Mouse (Mus musculus) liver, adult 2 months (tissue): ENCODE measurements around the gene Evx1. TPM values are rescaled to one million over a fixed set of nuclear protein-coding genes. Genes with fewer than 3 reads are reported as not detected.

ENCODE experiments used
- DNase-seq: peaks from one replicate; pipeline ENCODE4 v3.0.0-alpha.2; 2011; ENCODE audit warnings: low read depth, low spot score; ENCODE audit errors: extremely low read depth
- H3K27ac ChIP-seq: fragments of 200-500 bp; replicated peaks from 2 replicates; pipeline ENCODE4 v1.5.1; 2012; ENCODE audit warnings: low read depth, mild to moderate bottlenecking, control low read depth, inconsistent platforms, low read length; ENCODE audit not compliant: insufficient read depth
- H3K27me3 ChIP-seq: fragments of 200-500 bp; 2 replicates; pipeline ENCODE4 v1.6.1; 2012; ENCODE audit warnings: mild to moderate bottlenecking, moderate library complexity, low read length, inconsistent platforms; ENCODE audit not compliant: control insufficient read depth, insufficient read depth
- H3K36me3 ChIP-seq: fragments of 200-500 bp; 2 replicates; pipeline ENCODE4 v1.6.1; 2012; ENCODE audit warnings: low read length, inconsistent platforms; ENCODE audit not compliant: control insufficient read depth, insufficient read depth
- H3K4me1 ChIP-seq: fragments of 200-500 bp; 2 replicates; pipeline ENCODE4 v1.6.1; 2011; ENCODE audit warnings: low read length; ENCODE audit not compliant: control insufficient read depth, insufficient read depth
- H3K4me3 ChIP-seq: fragments of 200-500 bp; 2 replicates; pipeline ENCODE4 v1.5.1; 2011; ENCODE audit warnings: low read depth, mild to moderate bottlenecking, control low read depth, low read length, moderate library complexity; ENCODE audit not compliant: insufficient read depth
- H3K79me2 ChIP-seq: fragments of 200-500 bp; 2 replicates; pipeline ENCODE4 v1.6.1; 2012; ENCODE audit warnings: inconsistent platforms, mild to moderate bottlenecking, low read length, moderate library complexity; ENCODE audit not compliant: control insufficient read depth, insufficient read depth
- H3K9ac ChIP-seq: fragments of 200-500 bp; 2 replicates; pipeline ENCODE4 v1.6.1; 2012; ENCODE audit warnings: low read depth, mild to moderate bottlenecking, control low read depth, inconsistent platforms, low read length
- CTCF ChIP-seq: fragments of 200-500 bp; IDR thresholded peaks from 2 replicates; pipeline ENCODE4 v1.5.1; 2011; ENCODE audit warnings: low read depth, low read length, control low read depth
- POLR2A ChIP-seq: fragments of 200-500 bp; IDR thresholded peaks from 2 replicates; pipeline ENCODE4 v1.6.1; 2011; ENCODE audit warnings: low read length, control low read depth; ENCODE audit not compliant: insufficient read depth; ENCODE audit errors: extremely low read depth
- WGBS: fragments of 180-500 bp; shearing (Covaris S2); methylation state at CpG from one replicate; pipeline ENCODE4 v1.1.7; 2018; 5-methylcytosine and 5-hydroxymethylcytosine counted together
- polyA plus RNA-seq: library from polyadenylated mRNA; depleted of rRNA; stranded (reverse); fragments of >200 nt; gene quantifications from 2 replicates; pipeline ENCODE4 v1.2.3, GENCODE M21; 2012
- total RNA-seq: library from RNA; depleted of rRNA; stranded (reverse); fragments of >200 nt; gene quantifications from 2 replicates; pipeline ENCODE4 v1.2.3, GENCODE M21; 2014

Evx1 gene
- total and polyA plus RNA-seq, 2 experiments, result not detected

- DNase-seq, result no peak
- Histone ChIP-seq H3K9ac (no peak overlapping the region), H3K27ac (no peak overlapping the region), H3K79me2 (no peaks in the 10 kb centered on the region), H3K27me3 (peaks cover 50% of the 10 kb centered on the region), H3K4me1 (no peaks in the 10 kb centered on the region), H3K36me3 (no peaks in the 10 kb centered on the region), H3K4me3 (no peak overlapping the region)
- 3% methylated on average over 78 of the region's 81 CpGs for WGBS
- TF ChIP-seq POLR2A (no peak), CTCF (no peak)
These were observed 3.3 kb downstream of the Evx1 start for GRCm38 (mm10) chr6:52316413-52317184.

GRCm38 (mm10) chr6:52317461-52318180, 4.3 kb downstream of the Evx1 start:
- 20% methylated on average over 14 of the region's 14 CpGs for WGBS
- H3K27ac ChIP-seq, result no peak overlapping the region
- H3K79me2 ChIP-seq, result no peaks in the 10 kb centered on the region
- H3K4me1 ChIP-seq, result no peaks in the 10 kb centered on the region
- H3K36me3 ChIP-seq, result no peaks in the 10 kb centered on the region
- no peak overlapping the region for H3K9ac ChIP-seq
- no peak for DNase-seq
- H3K4me3 ChIP-seq, result no peak overlapping the region
- H3K27me3 ChIP-seq, result peaks cover 49% of the 10 kb centered on the region
- TF ChIP-seq POLR2A (no peak), CTCF (no peak)

GRCm38 (mm10) chr6:52318271-52318670, 5.0 kb downstream of the Evx1 start:
- Histone ChIP-seq H3K9ac (no peak overlapping the region), H3K27ac (no peak overlapping the region), H3K36me3 (no peaks in the 10 kb centered on the region), H3K4me3 (no peak overlapping the region), H3K79me2 (no peaks in the 10 kb centered on the region), H3K4me1 (no peaks in the 10 kb centered on the region), H3K27me3 (peaks cover 49% of the 10 kb centered on the region)
- 17% methylated on average over 1 of the region's 1 CpGs for WGBS
- TF ChIP-seq CTCF (no peak), POLR2A (no peak)
- DNase-seq, result no peak

- Histone ChIP-seq H3K9ac (no peak overlapping the region), H3K79me2 (no peaks in the 10 kb centered on the region), H3K4me3 (no peak overlapping the region), H3K4me1 (no peaks in the 10 kb centered on the region), H3K27ac (no peak overlapping the region), H3K27me3 (peaks cover 31% of the 10 kb centered on the region), H3K36me3 (no peaks in the 10 kb centered on the region)
- TF ChIP-seq POLR2A (no peak), CTCF (no peak)
- no peak for DNase-seq
- WGBS, result 8% methylated on average over 17 of the region's 17 CpGs
These were observed 6.8 kb downstream of the Evx1 start for GRCm38 (mm10) chr6:52319956-52320690.

- TF ChIP-seq CTCF (no peak), POLR2A (no peak)
- H3K9ac ChIP-seq, result no peak overlapping the region
- H3K36me3 ChIP-seq, result no peaks in the 10 kb centered on the region
- 8% methylated on average over 12 of the region's 12 CpGs for WGBS
- no peak for DNase-seq
- peaks cover 22% of the 10 kb centered on the region for H3K27me3 ChIP-seq
- H3K27ac ChIP-seq, result no peak overlapping the region
- no peaks in the 10 kb centered on the region for H3K79me2 ChIP-seq
- no peaks in the 10 kb centered on the region for H3K4me1 ChIP-seq
- no peak overlapping the region for H3K4me3 ChIP-seq
These were observed 7.9 kb downstream of the Evx1 start for GRCm38 (mm10) chr6:52320966-52321825.
